Mouse (Mus musculus) monocyte, adult 2 months (primary cell): ENCODE measurements at regions not wholly inside any gene's neighbourhood (a gene's known extent, or its start where the extent isn't known, plus 50 kb on each side); places are given as distances from the start of the nearest gene placed in this dataset.

ENCODE experiments used
- DNase-seq, 2 experiments: peaks; one replicate each; pipeline ENCODE4 v3.0.0; 2022; ENCODE audit warnings: low spot score in 2 of 2, low read depth in 1 of 2

- no peak for DNase-seq
These were observed 93.3 kb upstream of the Cited2 start for GRCm38 (mm10) chr10:17629709-17630108.

DNA sequence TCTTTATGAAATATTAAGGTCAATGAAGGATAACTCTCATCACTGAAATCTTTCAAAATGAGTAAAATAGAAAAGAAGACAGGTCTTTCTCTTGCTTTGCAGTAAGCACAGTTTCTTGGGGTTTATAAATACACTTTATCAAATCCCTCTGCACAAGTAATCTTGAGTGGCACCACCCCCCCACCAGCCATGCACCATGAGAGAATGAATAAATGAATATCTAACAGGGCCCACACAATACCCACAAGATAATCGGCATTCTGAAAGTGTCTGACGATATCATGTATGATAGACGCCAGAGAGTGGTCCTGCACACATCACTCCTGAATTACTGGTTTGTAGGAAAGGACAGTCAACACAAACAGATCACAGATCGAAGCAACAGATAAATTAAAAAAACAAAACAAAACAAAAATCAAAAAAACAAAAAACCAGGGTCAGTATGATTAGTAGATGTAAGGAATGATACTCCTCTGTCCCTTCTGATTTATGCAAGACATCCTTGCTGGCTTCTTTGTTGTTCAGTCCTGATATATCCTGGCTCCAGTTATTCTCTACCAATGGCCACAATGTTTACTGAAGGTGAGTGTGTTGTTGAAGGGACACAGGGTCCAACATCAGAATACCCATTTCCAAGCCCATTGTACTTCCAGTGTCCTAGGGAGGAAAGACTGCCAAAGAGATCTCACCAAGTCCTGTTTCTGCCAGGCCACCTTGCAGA is 92.0 kb upstream of the Cited2 start:
- DNase-seq = no peak

DNA sequence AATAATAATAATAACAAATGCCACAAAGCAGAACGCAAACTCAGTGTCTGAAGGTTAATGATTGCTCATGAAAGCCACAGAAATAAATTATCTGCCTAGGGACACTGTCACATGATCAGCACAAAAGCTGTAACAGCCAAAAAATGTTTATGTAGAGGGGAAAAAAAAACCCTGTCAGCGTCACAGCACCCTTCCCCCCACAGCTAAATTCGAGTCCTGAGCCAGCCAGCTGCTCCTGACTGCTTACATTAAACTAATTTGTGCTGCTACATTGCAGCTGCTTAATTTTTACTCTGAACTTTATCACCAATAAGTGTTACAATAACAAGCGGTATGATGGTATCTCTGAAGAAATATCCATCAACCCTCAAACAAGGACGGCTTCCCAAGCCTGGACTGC is 91.2 kb upstream of the Cited2 start:
- DNase-seq = no peak

- no peak for DNase-seq
These were observed 89.9 kb upstream of the Cited2 start for GRCm38 (mm10) chr10:17632959-17633674.

GRCm38 (mm10) chr10:17645363-17645762 is 77.7 kb upstream of the Cited2 start:
- DNase-seq = no peak

DNA sequence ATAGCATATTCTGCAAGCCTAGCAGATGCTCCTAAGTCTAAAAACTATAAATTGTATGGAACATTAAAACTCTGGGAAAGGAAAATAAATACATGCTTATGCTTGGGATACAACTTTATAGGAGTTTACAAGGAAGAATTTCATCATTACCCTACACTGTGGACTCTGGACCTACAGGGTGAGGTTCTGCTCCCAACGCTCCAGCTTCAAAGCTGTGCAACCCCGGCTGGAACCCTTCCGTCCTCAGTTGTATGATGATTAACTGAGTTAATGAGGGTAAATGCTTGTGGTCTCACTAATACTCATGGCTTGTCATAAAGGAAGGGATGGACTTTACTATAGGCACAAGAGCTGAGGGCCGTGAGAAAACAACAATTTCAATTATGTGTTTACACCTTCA is 76.6 kb upstream of the Cited2 start:
- no peak for DNase-seq

DNA sequence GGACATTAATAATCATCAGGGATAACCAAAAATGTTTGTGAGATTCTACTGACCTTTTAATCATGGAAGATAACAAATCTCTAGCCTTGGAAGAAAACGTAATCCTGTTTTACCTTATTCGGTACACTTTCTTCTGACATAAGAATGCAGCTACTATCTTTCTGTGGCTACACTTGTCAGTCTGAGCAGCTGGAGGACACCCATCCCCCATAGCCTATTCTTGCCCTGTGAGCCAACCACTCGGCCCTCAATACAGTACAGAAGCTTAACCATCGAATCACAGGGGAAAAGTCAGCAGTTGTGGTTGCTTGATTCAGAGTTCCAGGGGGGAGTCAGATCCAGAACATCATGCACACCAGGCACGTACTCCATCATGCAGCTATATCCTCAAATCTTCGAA is 74.9 kb upstream of the Cited2 start:
- no peak for DNase-seq

DNA sequence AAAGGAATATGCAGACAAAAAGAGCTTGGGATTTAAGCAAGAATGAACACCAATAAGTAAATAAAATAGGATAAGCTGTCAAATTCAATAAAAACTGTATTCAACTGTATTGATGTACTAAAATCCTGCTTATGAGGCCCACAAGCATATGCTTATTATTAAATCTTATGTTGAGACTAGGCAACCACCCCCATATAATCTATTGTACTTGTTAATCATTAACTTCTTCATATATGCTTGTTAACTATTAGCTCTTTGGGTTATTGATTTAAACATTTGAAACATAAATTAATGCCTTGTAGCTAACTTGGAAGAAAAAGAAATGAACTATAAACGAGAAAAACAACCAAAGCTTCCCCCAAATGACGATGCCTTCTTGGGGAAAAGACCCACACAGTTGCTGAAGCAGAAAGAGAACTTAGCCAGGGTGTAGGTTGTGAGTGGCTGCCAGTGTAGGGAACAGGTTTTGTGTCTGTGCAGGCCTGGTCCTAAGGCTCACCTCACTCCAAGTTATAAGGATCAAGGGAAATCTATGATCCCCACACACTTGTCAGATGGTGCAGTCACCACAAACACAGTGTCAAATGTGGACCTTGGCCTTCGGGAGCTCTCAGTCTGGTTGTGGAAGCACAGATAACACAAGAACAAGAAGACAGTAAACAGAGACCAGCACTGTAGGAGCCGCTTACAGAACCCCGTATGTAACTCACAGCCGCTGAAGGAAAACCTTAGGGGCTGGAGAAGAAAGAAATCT is 71.8 kb upstream of the Cited2 start:
- DNase-seq = no peak

DNA sequence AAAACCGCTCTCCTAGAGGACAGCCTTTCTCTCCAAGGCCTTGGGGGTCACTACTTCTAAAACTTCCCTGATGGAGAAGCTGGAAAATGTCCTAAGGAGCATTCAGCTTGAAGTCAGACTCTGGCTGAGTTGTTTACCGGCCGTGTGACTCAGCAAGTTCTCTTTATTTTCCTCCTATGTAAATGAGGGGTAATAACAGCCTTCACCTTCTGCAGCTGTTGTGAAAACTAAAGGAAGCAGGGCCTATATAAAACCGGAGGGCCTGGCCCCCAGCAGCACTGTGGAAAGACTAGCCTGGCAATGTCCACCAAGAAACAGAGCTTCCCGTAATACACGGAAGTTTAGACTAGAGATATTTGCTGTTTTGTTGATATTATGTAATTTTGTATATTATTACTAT is 69.7 kb upstream of the Cited2 start:
- DNase-seq = no peak

- no peak for DNase-seq
These were observed 69.2 kb upstream of the Cited2 start for GRCm38 (mm10) chr10:17653785-17654184.

- DNase-seq = no peak
These were observed 68.6 kb upstream of the Cited2 start for GRCm38 (mm10) chr10:17654308-17654858.

GRCm38 (mm10) chr10:17655459-17656051 is 67.5 kb upstream of the Cited2 start:
- no peak for DNase-seq

GRCm38 (mm10) chr10:17656305-17656704 is 66.7 kb upstream of the Cited2 start:
- DNase-seq = no peak

- no peak for DNase-seq
These were observed 66.0 kb upstream of the Cited2 start for GRCm38 (mm10) chr10:17656872-17657482.

- no peak for DNase-seq
These were observed 63.4 kb upstream of the Cited2 start for GRCm38 (mm10) chr10:17659575-17659974.

DNA sequence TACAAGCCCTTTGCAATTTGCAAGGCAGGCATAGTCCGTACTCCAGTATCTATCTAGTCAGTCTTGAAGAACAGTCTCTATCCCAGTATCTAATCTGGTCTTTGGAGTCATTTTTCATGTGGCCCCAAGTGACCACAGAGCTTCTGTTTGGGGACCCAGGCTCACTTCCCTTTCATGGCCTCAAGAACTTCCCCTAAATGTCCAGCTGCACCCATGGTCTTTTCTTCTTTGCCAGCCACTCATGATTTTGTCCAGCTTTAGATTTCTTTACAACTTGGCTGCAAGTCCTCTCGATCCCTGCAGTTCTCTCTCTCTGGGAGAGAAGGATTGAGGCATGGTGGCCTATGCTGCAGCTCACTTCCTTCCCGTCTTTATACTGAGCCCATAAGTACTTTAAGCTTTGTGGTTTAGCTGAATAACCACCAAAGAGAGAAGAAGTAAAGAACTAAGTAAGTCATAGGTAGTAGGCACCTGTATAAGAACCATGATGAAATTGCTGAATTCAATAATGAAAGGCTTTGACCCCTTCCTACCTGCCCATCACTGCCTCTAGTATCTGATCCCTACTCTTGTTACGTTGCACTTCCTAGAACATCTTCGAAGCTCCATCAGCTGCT is 62.1 kb upstream of the Cited2 start:
- peak in 1 of 2 experiments; percentile 23 for DNase-seq

- no peak for DNase-seq
These were observed 56.9 kb upstream of the Cited2 start for GRCm38 (mm10) chr10:17666089-17666488.

- DNase-seq = no peak
These were observed 53.6 kb upstream of the Cited2 start for GRCm38 (mm10) chr10:17669401-17669800.
